Mouse (Mus musculus) spleen, adult 2 months (tissue): ENCODE measurements around the gene Fbxl15. TPM values are rescaled to one million over a fixed set of nuclear protein-coding genes. Genes with fewer than 3 reads are reported as not detected.

Experiments
- DNase-seq, 2 experiments: peaks; one replicate each; pipeline versions ENCODE4 v3.0.0 to v3.0.0-alpha.2; 2012 to 2021; ENCODE audit warnings: low spot score in 2 of 2, low read depth in 1 of 2
- H3K27ac ChIP-seq: fragments of 200-500 bp; 2 replicates; pipeline ENCODE4 v1.5.1; 2012; ENCODE audit warnings: low read length, inconsistent platforms; ENCODE audit not compliant: insufficient read depth
- H3K27me3 ChIP-seq: fragments of 200-500 bp; 2 replicates; pipeline ENCODE4 v1.6.1; 2012; ENCODE audit warnings: mild to moderate bottlenecking, moderate library complexity, low read length, inconsistent platforms; ENCODE audit not compliant: control insufficient read depth, insufficient read depth
- H3K36me3 ChIP-seq: fragments of 200-500 bp; 2 replicates; pipeline ENCODE4 v1.6.1; 2012; ENCODE audit warnings: mild to moderate bottlenecking, low read length, inconsistent platforms; ENCODE audit not compliant: control insufficient read depth, insufficient read depth
- H3K4me1 ChIP-seq: fragments of 200-500 bp; 2 replicates; pipeline ENCODE4 v1.6.1; 2011; ENCODE audit warnings: inconsistent platforms; ENCODE audit not compliant: control insufficient read depth, insufficient read depth, insufficient read length
- H3K4me3 ChIP-seq: fragments of 200-500 bp; 2 replicates; pipeline ENCODE4 v1.5.1; 2011; ENCODE audit warnings: mild to moderate bottlenecking, inconsistent platforms; ENCODE audit not compliant: insufficient read depth, insufficient read length; ENCODE audit errors: extremely low read depth
- CTCF ChIP-seq: fragments of 200-500 bp; IDR thresholded peaks from 2 replicates; pipeline ENCODE4 v1.5.1; 2011; ENCODE audit warnings: mild to moderate bottlenecking, inconsistent platforms; ENCODE audit not compliant: insufficient read depth, insufficient read length, insufficient replicate concordance; ENCODE audit errors: extremely low read depth
- POLR2A ChIP-seq: fragments of 200-500 bp; IDR thresholded peaks from 2 replicates; pipeline ENCODE4 v1.6.1; 2011; ENCODE audit warnings: low read depth, low read length, inconsistent platforms
- WGBS: fragments of 180-500 bp; shearing (Covaris S2); methylation state at CpG from one replicate; pipeline ENCODE4 v1.1.7; 2018; 5-methylcytosine and 5-hydroxymethylcytosine counted together
- polyA plus RNA-seq: library from polyadenylated mRNA; depleted of rRNA; stranded (reverse); fragments of >200 nt; gene quantifications from 2 replicates; pipeline ENCODE4 v1.2.3, GENCODE M21; 2012

Gene Fbxl15
- polyA plus RNA-seq, 1 experiment = 12.1 TPM

DNA sequence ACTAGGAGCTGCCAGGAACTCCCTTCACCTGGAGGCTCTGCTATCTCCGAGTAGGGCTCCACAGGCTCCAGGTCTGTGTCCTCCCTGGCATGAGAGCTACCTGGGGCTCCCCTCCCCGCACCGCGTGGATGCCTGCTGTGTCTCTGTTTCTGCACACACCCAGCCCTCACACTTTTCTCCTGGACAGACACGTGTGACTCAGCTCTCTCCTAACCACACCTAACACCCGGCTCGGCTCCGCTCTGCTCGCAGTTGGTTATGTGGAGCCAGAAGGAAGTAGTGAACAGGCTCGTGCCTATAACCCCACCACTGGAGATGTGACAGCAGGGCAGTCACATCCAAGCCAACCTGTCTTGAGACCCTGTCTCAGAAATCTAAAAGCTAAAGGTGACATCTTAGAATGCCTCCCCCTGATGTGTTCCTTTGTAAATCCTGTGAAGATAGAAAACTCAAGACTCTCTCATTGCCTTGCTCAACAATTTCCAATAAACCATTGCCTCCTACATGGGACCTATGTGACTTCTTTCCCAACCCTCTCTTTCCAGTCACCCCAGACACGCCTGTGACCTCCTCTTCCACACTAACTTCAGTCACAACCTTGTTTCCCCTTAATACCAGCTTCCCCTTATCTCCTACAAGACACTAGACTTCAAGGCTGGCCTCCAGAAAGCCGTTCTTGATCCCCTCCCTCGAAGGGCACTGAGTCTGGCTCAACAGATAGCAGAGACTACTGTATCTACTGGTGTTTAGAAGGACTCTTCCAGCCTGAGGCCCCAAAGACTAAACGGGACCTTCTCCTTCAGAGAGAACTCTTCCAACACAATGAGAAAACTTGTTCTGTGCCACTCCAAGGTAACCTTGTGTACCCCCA, 12.9 kb upstream of the Fbxl15 start:
- Histone ChIP-seq H3K27me3 (peaks cover 19% of the 10 kb centered on the region), H3K36me3 (peaks cover 30% of the 10 kb centered on the region), H3K4me3 (no peak overlapping the region), H3K4me1 (peaks cover 10% of the 10 kb centered on the region), H3K27ac (no peak overlapping the region)
- WGBS = 11% methylated on average over 14 of the region's 14 CpGs
- DNase-seq = no peak
- TF ChIP-seq POLR2A = no peak
- no peak for TF ChIP-seq CTCF

DNA sequence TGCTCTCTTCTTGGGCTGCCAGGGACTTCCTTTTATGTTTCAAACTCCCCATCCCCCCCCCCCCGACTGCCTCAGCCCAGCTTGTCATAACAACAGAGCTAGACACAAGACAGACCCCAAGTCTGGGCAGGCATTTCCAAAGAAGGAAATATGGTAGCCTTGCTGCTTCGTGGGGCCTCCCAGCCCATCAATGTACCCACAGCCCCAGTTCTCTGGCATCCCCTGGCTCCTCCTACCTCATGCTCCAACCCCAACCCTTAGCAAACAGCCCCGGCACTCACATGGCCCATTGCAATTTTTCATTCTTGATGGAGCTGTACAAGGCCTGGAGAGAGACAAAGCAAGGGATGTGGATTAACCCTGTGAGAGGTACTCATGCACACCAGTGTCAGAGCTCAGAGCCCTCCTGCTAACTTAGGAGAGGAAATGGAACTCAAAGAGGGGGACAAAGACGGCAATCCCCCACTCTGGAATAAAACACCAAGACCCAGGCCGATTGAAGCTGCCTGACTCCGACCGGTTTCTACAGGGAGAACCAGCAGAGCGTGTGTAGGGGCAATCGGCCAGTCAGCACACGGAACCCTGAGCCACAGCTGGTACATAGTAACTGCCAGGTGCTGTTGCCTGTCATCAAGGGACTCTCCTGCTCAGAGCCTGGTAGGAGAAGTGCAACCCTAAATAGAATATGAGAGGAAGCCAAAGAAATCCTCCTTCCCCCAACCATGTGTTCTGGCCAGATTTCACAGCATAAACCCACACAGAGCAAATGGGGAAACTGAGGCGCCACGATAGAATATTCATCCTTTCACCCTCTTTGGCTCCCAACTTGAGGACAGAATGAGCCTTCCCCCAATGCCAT, 12.0 kb upstream of the Fbxl15 start:
- WGBS = 51% methylated on average over 12 of the region's 12 CpGs
- Histone ChIP-seq H3K27me3 (peaks cover 19% of the 10 kb centered on the region), H3K4me3 (no peak overlapping the region), H3K27ac (no peak overlapping the region), H3K36me3 (peaks cover 21% of the 10 kb centered on the region), H3K4me1 (peaks cover 10% of the 10 kb centered on the region)
- DNase-seq = no peak
- TF ChIP-seq CTCF = no peak
- no peak for TF ChIP-seq POLR2A

DNA sequence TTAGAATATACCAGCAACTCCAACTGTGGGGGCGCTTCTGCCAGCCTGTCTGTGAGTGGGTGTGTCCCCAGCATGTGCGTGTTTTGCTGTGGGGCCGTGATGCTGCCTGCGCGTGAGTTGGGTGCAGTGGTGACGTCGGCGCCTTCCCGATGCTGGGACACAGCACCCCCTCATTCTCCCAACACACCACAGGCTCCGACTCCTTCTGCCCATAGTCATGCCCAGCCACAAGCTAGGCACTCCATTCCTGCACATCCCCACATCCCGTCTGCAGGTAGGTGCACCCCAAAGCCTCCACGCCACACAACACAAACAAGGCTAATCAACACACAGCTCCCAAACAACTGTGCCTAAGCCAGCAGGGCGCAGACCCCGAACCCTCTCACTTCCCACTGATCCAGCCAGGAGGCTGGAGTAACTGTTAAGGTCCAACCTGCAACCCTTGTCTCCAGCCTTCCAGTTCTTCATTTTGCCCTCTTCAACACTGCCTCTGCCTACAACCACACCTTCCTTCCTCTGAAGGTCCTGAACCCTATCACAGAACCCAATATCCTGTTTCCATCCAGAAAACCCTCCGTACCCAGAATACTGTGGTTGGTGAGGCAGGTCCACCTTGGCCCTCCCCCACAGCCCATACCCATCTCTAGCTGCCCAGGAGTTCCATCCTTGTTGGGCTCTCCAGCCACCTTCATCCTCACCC, 11.0 kb upstream of the Fbxl15 start:
- Histone ChIP-seq H3K4me3 (no peak overlapping the region), H3K27ac (no peak overlapping the region), H3K36me3 (peaks cover 12% of the 10 kb centered on the region), H3K4me1 (peaks cover 13% of the 10 kb centered on the region), H3K27me3 (peaks cover 19% of the 10 kb centered on the region)
- TF ChIP-seq POLR2A (no peak), CTCF (no peak)
- WGBS = 37% methylated on average over 15 of the region's 15 CpGs
- no peak for DNase-seq

DNA sequence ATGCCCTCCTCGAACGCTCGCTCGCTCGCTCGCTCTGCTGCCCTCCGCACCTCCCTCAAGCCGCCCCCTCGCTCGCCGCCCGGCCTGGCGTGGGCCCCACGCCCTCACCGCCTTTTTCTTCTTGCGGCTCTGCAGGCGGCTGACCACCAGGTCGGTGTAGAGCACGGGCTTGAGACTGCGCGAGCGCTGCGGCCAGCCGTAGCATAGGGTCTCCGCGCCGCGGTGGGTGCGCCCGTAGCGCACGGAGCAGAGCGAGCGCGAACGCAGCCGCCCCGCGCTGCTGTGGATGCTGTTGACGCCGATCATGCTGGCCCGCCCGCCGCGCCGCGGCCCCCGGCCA, 10.5 kb upstream of the Fbxl15 start:
- peaks cover 19% of the 10 kb centered on the region for H3K27me3 ChIP-seq
- DNase-seq = no peak
- H3K4me1 ChIP-seq = peaks cover 13% of the 10 kb centered on the region
- H3K36me3 ChIP-seq = peaks cover 8% of the 10 kb centered on the region
- no peak overlapping the region for H3K27ac ChIP-seq
- H3K4me3 ChIP-seq = no peak overlapping the region
- WGBS = 2% methylated on average over 48 of the region's 48 CpGs
- no peak for TF ChIP-seq POLR2A
- TF ChIP-seq CTCF = no peak

DNA sequence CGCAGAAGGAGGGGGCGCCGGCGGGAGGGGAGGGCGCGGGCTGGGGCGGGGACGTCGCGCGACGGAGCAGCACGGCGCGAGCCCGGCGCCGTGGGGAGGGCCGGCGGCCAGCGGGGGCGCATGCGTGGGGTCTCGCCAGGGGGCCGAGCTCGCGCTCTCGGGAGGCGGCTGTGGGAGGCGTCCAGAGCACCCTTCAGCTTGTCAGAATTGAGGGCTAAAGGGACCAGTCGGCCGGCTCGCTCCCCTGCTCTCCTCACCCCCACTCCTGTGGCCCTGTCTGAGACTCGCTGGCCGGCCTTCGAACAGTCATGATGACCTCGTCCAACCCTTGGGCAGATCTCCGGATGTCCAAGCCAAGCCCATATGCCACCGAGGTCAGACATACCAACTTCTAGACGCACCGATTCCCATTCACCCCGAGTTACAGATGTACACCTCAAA, 9.9 kb upstream of the Fbxl15 start:
- peaks cover 19% of the 10 kb centered on the region for H3K27me3 ChIP-seq
- WGBS = 5% methylated on average over 37 of the region's 42 CpGs
- no peak overlapping the region for H3K4me3 ChIP-seq

DNA sequence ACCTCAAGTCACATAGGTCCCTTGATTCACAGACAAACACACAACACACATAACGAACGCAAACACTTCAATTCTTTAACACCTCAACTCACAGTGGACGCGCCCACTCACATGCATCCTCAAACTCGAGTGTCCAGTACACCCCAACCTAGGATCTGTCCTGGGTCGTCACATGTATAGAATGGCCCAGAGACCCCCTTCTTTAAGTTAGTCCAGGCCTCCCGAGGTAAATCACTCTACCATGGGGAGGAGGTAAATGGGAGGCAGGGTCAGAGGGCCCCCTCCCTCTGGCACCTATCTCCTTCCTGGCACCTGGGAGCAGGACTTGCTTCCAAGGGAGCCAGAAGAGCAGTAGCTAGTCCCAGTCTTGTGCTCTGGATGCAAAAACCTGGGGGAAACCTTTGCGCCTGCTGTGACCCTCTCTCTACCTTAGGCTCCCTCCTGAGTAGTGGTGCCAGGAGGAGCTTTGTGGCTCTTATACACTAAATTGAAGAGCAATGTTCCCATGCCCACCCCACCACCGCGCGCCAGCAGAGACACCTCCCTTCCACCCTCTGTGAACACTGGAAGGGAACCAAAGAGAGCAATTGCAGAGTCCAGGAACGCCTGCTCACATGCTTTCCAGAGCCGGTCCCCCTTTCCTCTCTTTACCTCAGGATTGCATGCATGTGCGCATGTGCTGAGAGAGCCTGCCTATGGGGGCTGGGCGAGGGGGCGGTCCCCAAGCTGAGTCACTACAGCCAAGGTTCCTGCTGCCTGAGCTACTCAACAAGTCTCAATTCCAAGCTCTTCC, 9.2 kb upstream of the Fbxl15 start:
- TF ChIP-seq CTCF = no peak
- no peak for TF ChIP-seq POLR2A

More for the DNA sequence above, 9.9 kb upstream of the Fbxl15 start:
- peaks cover 13% of the 10 kb centered on the region for H3K4me1 ChIP-seq
- H3K36me3 ChIP-seq = peaks cover 6% of the 10 kb centered on the region; the same call in 1 of the 2 replicates
- DNase-seq = peak in 1 of 2 experiments; percentile 2
- no peak for TF ChIP-seq CTCF
- no peak for TF ChIP-seq POLR2A
- no peak overlapping the region for H3K27ac ChIP-seq

More for the DNA sequence above, 9.2 kb upstream of the Fbxl15 start:
- peak in 1 of 2 experiments; percentile 10 for DNase-seq
- Histone ChIP-seq H3K4me3 (no peak overlapping the region), H3K36me3 (no peaks in the 10 kb centered on the region), H3K27me3 (peaks cover 19% of the 10 kb centered on the region), H3K4me1 (peaks cover 13% of the 10 kb centered on the region), H3K27ac (no peak overlapping the region)
- WGBS = 19% methylated on average over 16 of the region's 16 CpGs
